28 mouse cellular contexts compared by ENCODE assay signal in genomic region chr1:60117721-60118455, GRCm38 (mm10). TPM values are rescaled to one million over a fixed set of nuclear protein-coding genes. Genes with fewer than 3 reads are reported as not detected.
DNase-seq lines count a peak whose midpoint lies in the region; ATAC-seq lines count a peak whose summit lies in the region.
"Had no signal": no experiment of that assay in that cellular context is flagged by ENCODE, and none has a peak within 500 bp of the region (broad histone marks: within the 10 kb centered on the region; RNA-seq: fewer than 3 reads in every experiment).

No protein-coding gene starts in this region.

- H3K4me1 ChIP-seq in kidney, embryonic 16.5 days (ENCODE audit: insufficient read depth, low read length) = no peaks in the 10 kb centered on the region
- H3K4me1 ChIP-seq: forebrain, embryonic 13.5 days; heart, embryonic 12.5 days; limb, embryonic 12.5 days; liver, embryonic 15.5 days had no signal

- no peaks in the 10 kb centered on the region for H3K27me3 ChIP-seq in kidney, embryonic 16.5 days (ENCODE audit: insufficient read depth, low read length)
- H3K27me3 ChIP-seq: forebrain, embryonic 13.5 days; heart, embryonic 12.5 days; limb, embryonic 12.5 days; liver, embryonic 15.5 days had no signal

- H3K4me2 ChIP-seq in kidney, embryonic 16.5 days (replicated peaks; ENCODE audit: low read depth, low read length) = no peak overlapping the region
- H3K4me2 ChIP-seq: forebrain, embryonic 13.5 days; heart, embryonic 12.5 days; hindbrain, embryonic 14.5 days; limb, embryonic 12.5 days; liver, embryonic 15.5 days; lung, embryonic 14.5 days; midbrain, embryonic 11.5 days had no signal

- DNase-seq in adrenal gland, adult 8-10 months = peak; percentile 11
- DNase-seq in adrenal gland, postnatal 25 days = no peak
- no peak for DNase-seq in kidney, postnatal 10 days
- DNase-seq in adrenal gland, postnatal 10 days = peak; percentile 26
- peak; percentile 12 for DNase-seq in mesoderm, embryonic 11.5 days (ENCODE audit: low read depth, low spot score)
- DNase-seq in lung, postnatal 36 days = no peak
- DNase-seq: cerebellum, adult 11-12 months; cerebellum, adult 9-11 months; gastrocnemius, postnatal 14 days; heart, adult 2 months; heart, postnatal 4 days; kidney, postnatal 36 days; lung, embryonic 14.5 days; lung, postnatal 14 days; right cerebral cortex, adult 18-20 months; right cerebral cortex, postnatal 4 days had no signal

- H3K4me3 ChIP-seq in kidney, embryonic 16.5 days (ENCODE audit: low read length) = no peak overlapping the region
- H3K4me3 ChIP-seq: forebrain, embryonic 13.5 days; heart, adult 2 months; heart, embryonic 12.5 days; layer of hippocampus, adult 2 months; left cerebral cortex, adult 2 months; limb, embryonic 12.5 days; liver, embryonic 15.5 days had no signal

- H3K27ac ChIP-seq in kidney, embryonic 16.5 days (ENCODE audit: low read length) = peak overlapping the region; percentile 46; the same call in 1 of the 2 replicates
- H3K27ac ChIP-seq: forebrain, embryonic 13.5 days; heart, adult 2 months; hindbrain, embryonic 14.5 days; layer of hippocampus, adult 2 months; left cerebral cortex, adult 2 months; limb, embryonic 12.5 days; liver, embryonic 15.5 days; stomach, postnatal 0 days had no signal

- peak; percentile 69 for ATAC-seq in kidney, embryonic 16.5 days (ENCODE audit: low FRiP score, low TSS enrichment)
- ATAC-seq: forebrain, embryonic 13.5 days; intestine, postnatal 0 days; midbrain, embryonic 16.5 days had no signal

- H3K9me3 ChIP-seq in kidney, embryonic 16.5 days (ENCODE audit: low read length) = no peaks in the 10 kb centered on the region
- H3K9me3 ChIP-seq: heart, embryonic 12.5 days; liver, embryonic 15.5 days had no signal

- peaks cover 12% of the 10 kb centered on the region for H3K36me3 ChIP-seq in kidney, embryonic 16.5 days (ENCODE audit: insufficient read depth, low read length)

- H3K9ac ChIP-seq in kidney, embryonic 16.5 days (replicated peaks; ENCODE audit: low read length) = no peak overlapping the region
- H3K9ac ChIP-seq: forebrain, embryonic 13.5 days; heart, embryonic 12.5 days; hindbrain, embryonic 14.5 days; limb, embryonic 12.5 days; liver, embryonic 15.5 days; lung, embryonic 14.5 days had no signal

- 31% methylated on average over 7 of the region's 7 CpGs for WGBS in kidney, embryonic 16.5 days

RNA-seq across cellular contexts. Expression of gene Wdr12, which starts 19.4 kb away (rescaled TPM):
- 10 to 100 TPM; 14.8 to 20.5 (median 18.5) TPM for total RNA-seq in adrenal gland, adult 8-10 months (2022)
- 14.9 and 17.9 TPM in 2 replicates for total RNA-seq in adrenal gland, postnatal 25 days (2021)
- polyA plus RNA-seq in kidney, embryonic 16.5 days (2015; fragmentation: Nextera tagmentation; extraction: Ambion mirVana) = 58.4 and 58.8 TPM in 2 replicates
- total RNA-seq in adrenal gland, postnatal 10 days (2021) = 10 to 100 TPM; 17.5 to 18.2 TPM

RNA-seq across cellular contexts. Expression of gene Carf, which starts 19.8 kb away (rescaled TPM):
- total RNA-seq in adrenal gland, adult 8-10 months (2022) = 10 to 100 TPM in 3 of 4 experiments, 1 to 10 TPM in 1; 8.9 to 17.9 (median 15.9) TPM
- total RNA-seq in adrenal gland, postnatal 25 days (2021) = 13.8 and 17.9 TPM in 2 replicates
- polyA plus RNA-seq in kidney, embryonic 16.5 days (2015; fragmentation: Nextera tagmentation; extraction: Ambion mirVana) = 5.1 and 6.5 TPM in 2 replicates
- 10 to 100 TPM; 12.6 to 18.2 TPM for total RNA-seq in adrenal gland, postnatal 10 days (2021)

Comparison
In these comparisons a context has a peak if more than half of its experiments do, and no peak if none do; other contexts are left out.
1. DNase-seq: peak in adrenal gland, adult 8-10 months (single experiment), adrenal gland, postnatal 10 days (single experiment) and mesoderm, embryonic 11.5 days (single experiment); none in adrenal gland, postnatal 25 days (single experiment), kidney, postnatal 10 days (single experiment) and lung, postnatal 36 days (single experiment).